Mouse (Mus musculus) stomach, embryonic 16.5 days (tissue): ENCODE measurements around the gene 4921517D22Rik. TPM values are rescaled to one million over a fixed set of nuclear protein-coding genes. Genes with fewer than 3 reads are reported as not detected.

Experiments
- ATAC-seq: fragments of 200-750 bp; cut with Nextera tagmentation; 2 replicates; pipeline ENCODE4 v1.8.0; 2017; ENCODE audit warnings: moderate number of reproducible peaks, moderate TSS enrichment; ENCODE audit not compliant: insufficient read depth, low FRiP score
- H3K27ac ChIP-seq: fragments of 300-500 bp; sonication (generic); 2 replicates; pipeline ENCODE4 v1.5.1; 2014; ENCODE audit warnings: low read length
- H3K27me3 ChIP-seq: fragments of 300-500 bp; sonication (generic); 2 replicates; pipeline ENCODE4 v1.6.1; 2014; ENCODE audit warnings: low read length, control low read depth, mixed read lengths; ENCODE audit not compliant: control insufficient read depth, insufficient read depth
- H3K36me3 ChIP-seq: fragments of 300-500 bp; sonication (generic); 2 replicates; pipeline ENCODE4 v1.6.1; 2014; ENCODE audit warnings: low read length; ENCODE audit not compliant: control insufficient read depth, insufficient read depth
- H3K4me1 ChIP-seq: fragments of 300-500 bp; sonication (generic); 2 replicates; pipeline ENCODE4 v1.6.1; 2014; ENCODE audit warnings: low read length, control low read depth, mixed read lengths; ENCODE audit not compliant: control insufficient read depth, insufficient read depth
- H3K4me2 ChIP-seq: fragments of 300-500 bp; sonication (generic); 2 replicates; pipeline ENCODE4 v1.6.1; 2014; ENCODE audit warnings: low read depth, low read length, mixed read lengths
- H3K4me3 ChIP-seq: fragments of 300-500 bp; sonication (generic); replicated peaks from 2 replicates; pipeline ENCODE4 v1.5.1; 2014; ENCODE audit warnings: mild to moderate bottlenecking, low read length
- H3K9ac ChIP-seq: fragments of 300-500 bp; sonication (generic); 2 replicates; pipeline ENCODE4 v1.6.1; 2014; ENCODE audit warnings: low read length
- H3K9me3 ChIP-seq: fragments of 300-500 bp; sonication (generic); replicated peaks from 2 replicates; pipeline ENCODE4 v1.6.1; 2016; ENCODE audit warnings: low read length, control low read depth; ENCODE audit not compliant: control insufficient read depth
- WGBS: fragments of 180-500 bp; shearing (Covaris S2); extraction: QIAGEN DNeasy Blood & Tissue Kit; methylation state at CpG from one replicate; pipeline ENCODE4 v1.1.7; 2014; 5-methylcytosine and 5-hydroxymethylcytosine counted together
- polyA plus RNA-seq: library from polyadenylated mRNA; unstranded; fragments of >200 nt; fragmentation: Nextera tagmentation; extraction: Ambion mirVana; gene quantifications from 2 replicates; pipeline ENCODE4 v1.2.1, GENCODE M21; 2015

4921517D22Rik gene
- polyA plus RNA-seq, 1 experiment from 2014 or later, result not detected

DNA sequence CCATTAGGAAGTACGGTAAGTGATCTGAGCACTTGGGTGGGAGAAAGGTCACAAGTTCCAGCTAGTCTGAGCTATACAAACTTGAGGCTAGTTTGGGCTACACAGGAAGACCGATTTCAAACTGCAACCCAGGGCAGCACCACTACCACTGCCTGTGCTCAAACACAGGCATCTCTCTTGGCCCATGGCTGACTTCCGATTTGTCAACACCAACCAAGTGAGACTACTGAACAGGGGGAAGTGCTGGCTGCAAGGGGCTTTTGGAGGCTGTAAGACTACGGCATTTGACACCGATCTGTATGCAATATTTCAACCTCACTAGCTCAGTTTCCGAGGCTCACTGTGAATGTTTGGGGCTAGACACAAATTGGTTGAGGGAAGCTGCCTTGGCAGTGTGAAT lies 46.4 kb downstream of the 4921517D22Rik start:
- Histone ChIP-seq H3K4me2 (no peak overlapping the region), H3K27me3 (no peaks in the 10 kb centered on the region), H3K27ac (no peak overlapping the region), H3K36me3 (no peaks in the 10 kb centered on the region), H3K9ac (no peak overlapping the region), H3K9me3 (no peaks in the 10 kb centered on the region), H3K4me3 (no peak overlapping the region), H3K4me1 (no peaks in the 10 kb centered on the region)
- no peak for ATAC-seq
- WGBS, result 78% methylated on average over 6 of the region's 6 CpGs

DNA sequence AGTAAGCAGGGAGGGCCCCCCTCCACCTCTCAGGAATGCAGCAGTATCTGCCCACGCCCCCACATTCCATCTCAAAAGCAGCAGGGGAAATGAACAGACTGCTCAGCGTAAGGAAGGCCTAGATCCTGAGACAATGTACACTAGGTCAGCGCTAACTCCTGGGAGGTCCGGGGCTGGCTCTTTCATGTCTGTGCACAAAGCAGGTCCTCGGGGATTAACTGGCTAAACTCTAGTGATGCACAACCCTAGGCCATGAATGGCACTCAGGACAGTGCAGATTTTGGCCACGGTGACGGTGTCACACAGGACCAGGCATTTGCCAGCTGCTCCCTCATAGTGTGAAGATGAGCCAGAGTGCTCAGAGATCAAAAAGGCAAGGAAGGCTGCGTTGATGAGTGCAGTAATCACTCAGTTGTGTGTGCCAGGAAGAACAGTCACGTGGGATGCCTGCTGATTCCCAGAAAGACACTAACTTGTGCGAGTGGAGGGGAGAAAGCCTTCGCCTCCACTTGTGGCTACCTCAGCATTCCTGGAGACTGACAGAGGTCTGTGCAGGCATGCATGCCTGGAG lies 47.1 kb downstream of the 4921517D22Rik start:
- Histone ChIP-seq H3K4me3 (no peak overlapping the region), H3K4me1 (no peaks in the 10 kb centered on the region), H3K4me2 (no peak overlapping the region), H3K27me3 (no peaks in the 10 kb centered on the region), H3K9ac (no peak overlapping the region), H3K36me3 (no peaks in the 10 kb centered on the region), H3K27ac (no peak overlapping the region), H3K9me3 (no peaks in the 10 kb centered on the region)
- 0 out of 2 replicates have a peak, but pooled peaks have one; percentile 42 for ATAC-seq
- 58% methylated on average over 11 of the region's 11 CpGs for WGBS

GRCm38 (mm10) chr13:59645491-59645890 lies 48.4 kb downstream of the 4921517D22Rik start:
- no peaks in the 10 kb centered on the region for H3K36me3 ChIP-seq
- H3K27me3 ChIP-seq, result no peaks in the 10 kb centered on the region
- H3K4me3 ChIP-seq, result no peak overlapping the region
- 82% methylated on average over 3 of the region's 3 CpGs for WGBS
- H3K9me3 ChIP-seq, result no peaks in the 10 kb centered on the region
- H3K4me2 ChIP-seq, result no peak overlapping the region
- H3K4me1 ChIP-seq, result no peaks in the 10 kb centered on the region
- H3K27ac ChIP-seq, result no peak overlapping the region
- no peak overlapping the region for H3K9ac ChIP-seq
- no peak for ATAC-seq

DNA sequence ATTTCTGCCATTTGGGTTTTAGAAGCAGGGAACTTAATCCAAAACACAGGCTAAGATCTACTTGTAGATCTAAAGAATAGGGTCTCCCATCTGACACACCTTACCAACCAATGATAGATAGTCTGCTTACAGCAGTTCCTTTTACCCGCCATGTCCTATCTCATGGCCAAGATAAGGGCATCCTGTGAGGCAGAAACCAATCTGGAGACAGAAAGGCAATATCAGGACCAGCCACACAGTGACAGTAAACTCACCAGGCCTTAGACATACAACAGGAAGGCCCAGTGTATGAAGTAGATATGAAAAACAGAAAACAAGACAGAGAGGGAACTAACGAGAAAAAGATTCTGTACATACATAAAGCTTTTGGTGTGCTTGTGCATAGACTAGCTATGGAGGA lies 51.1 kb downstream of the 4921517D22Rik start:
- WGBS, result 67% methylated on average over 2 of the region's 2 CpGs
- Histone ChIP-seq H3K9ac (no peak overlapping the region), H3K9me3 (no peaks in the 10 kb centered on the region), H3K27ac (no peak overlapping the region), H3K36me3 (no peaks in the 10 kb centered on the region; the same call in 1 of the 2 replicates), H3K4me1 (no peaks in the 10 kb centered on the region), H3K27me3 (no peaks in the 10 kb centered on the region), H3K4me3 (no peak overlapping the region), H3K4me2 (no peak overlapping the region)
- ATAC-seq, result peak; percentile 54; the same call in 1 of the 2 replicates

DNA sequence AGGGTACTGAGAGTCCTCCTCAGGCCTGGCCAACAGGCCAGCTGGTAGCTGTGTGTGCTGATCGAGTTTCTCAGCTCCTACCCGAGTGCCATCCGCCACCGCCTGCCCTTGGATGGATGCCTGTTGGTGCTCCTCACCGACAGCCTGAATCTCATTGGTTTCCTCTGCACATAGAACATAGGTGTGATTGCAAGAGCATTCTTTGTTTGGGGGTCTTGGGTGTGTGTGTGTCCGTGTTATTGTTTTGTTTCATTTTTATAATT lies 53.8 kb downstream of the 4921517D22Rik start:
- Histone ChIP-seq H3K4me3 (no peak overlapping the region), H3K27ac (no peak overlapping the region), H3K27me3 (no peaks in the 10 kb centered on the region), H3K4me1 (no peaks in the 10 kb centered on the region), H3K9me3 (no peaks in the 10 kb centered on the region), H3K9ac (no peak overlapping the region), H3K4me2 (no peak overlapping the region), H3K36me3 (no peaks in the 10 kb centered on the region; the same call in 1 of the 2 replicates)
- 84% methylated on average over 6 of the region's 6 CpGs for whole genome bisulfite sequencing
- ATAC-seq, result no peak

- ATAC-seq, result no peak
- H3K36me3 ChIP-seq, result peaks cover 3% of the 10 kb centered on the region
- no peaks in the 10 kb centered on the region for H3K9me3 ChIP-seq
- H3K27me3 ChIP-seq, result no peaks in the 10 kb centered on the region
- H3K9ac ChIP-seq, result no peak overlapping the region
- 83% methylated on average over 16 of the region's 16 CpGs for WGBS
- H3K4me3 ChIP-seq, result no peak overlapping the region
- no peak overlapping the region for H3K27ac ChIP-seq
- no peak overlapping the region for H3K4me2 ChIP-seq
- H3K4me1 ChIP-seq, result no peaks in the 10 kb centered on the region
Observed at GRCm38 (mm10) chr13:59639368-59640177, 54.3 kb downstream of the 4921517D22Rik start.

DNA sequence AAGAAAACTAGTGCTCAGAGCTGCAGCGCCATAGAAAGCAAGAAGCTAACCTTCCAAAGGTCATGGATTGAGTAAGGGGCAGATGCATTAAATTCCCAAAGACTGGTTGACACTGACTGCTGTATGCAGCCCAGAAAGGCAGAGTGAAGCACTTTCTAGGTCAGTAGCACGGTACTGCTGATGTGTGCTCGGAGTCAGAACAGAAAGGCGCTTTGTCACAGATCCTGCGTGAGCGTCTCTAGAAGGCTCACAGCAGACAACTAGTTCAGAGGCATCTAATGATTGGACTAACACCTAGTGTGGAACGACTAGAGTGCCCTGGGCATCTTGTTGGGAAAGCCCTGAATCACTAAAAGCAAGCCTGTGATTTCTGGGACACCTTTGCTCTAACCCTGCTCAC lies 56.1 kb downstream of the 4921517D22Rik start:
- 93% methylated on average over 7 of the region's 7 CpGs for WGBS
- no peak overlapping the region for H3K27ac ChIP-seq
- H3K36me3 ChIP-seq, result peaks cover 9% of the 10 kb centered on the region
- no peak overlapping the region for H3K9ac ChIP-seq
- H3K27me3 ChIP-seq, result no peaks in the 10 kb centered on the region
- H3K4me3 ChIP-seq, result no peak overlapping the region
- no peak for ATAC-seq
- no peaks in the 10 kb centered on the region for H3K4me1 ChIP-seq
- no peak overlapping the region for H3K4me2 ChIP-seq
- no peaks in the 10 kb centered on the region for H3K9me3 ChIP-seq

Other genes with a start within 250 kb of the 4921517D22Rik start
- gene Agtpbp1, start 108.9 kb downstream of the 4921517D22Rik start, polyA plus RNA-seq, result 17.4 and 18.1 TPM in 2 replicates
- gene Naa35, start 108.8 kb downstream of the 4921517D22Rik start, polyA plus RNA-seq, result 73.0 and 87.5 TPM in 2 replicates
- 89.8 and 108 TPM in 2 replicates for gene Golm1, start 18.3 kb downstream of the 4921517D22Rik start, polyA plus RNA-seq
- not detected in 2 replicates for gene Spata31d1a, start 16.2 kb upstream of the 4921517D22Rik start, polyA plus RNA-seq
- gene Spata31d1b, start 18.2 kb upstream of the 4921517D22Rik start, polyA plus RNA-seq, result not detected in 2 replicates
- gene Spata31d1d, start 37.6 kb upstream of the 4921517D22Rik start, polyA plus RNA-seq, result not detected in 2 replicates
- gene 1700014D04Rik, start 52.6 kb upstream of the 4921517D22Rik start, polyA plus RNA-seq, result 0.10 TPM in 1 of 2 replicates, not detected in the other
- 122 and 134 TPM in 2 replicates for gene Isca1, start 75.7 kb upstream of the 4921517D22Rik start, polyA plus RNA-seq
- not detected in 2 replicates for gene Gm49354, start 88.1 kb upstream of the 4921517D22Rik start, polyA plus RNA-seq
- gene Tut7, start 129.0 kb upstream of the 4921517D22Rik start, polyA plus RNA-seq, result 52.4 and 52.9 TPM in 2 replicates